Mouse (Mus musculus): Measurements from ENCODE around the gene Sec14l4. TPM values are rescaled to one million over a fixed set of nuclear protein-coding genes. Genes with fewer than 3 reads are reported as not detected.

Gene Sec14l4
- polyA plus RNA-seq, 1 experiment from 2014 or later, result 0.41 TPM

DNA sequence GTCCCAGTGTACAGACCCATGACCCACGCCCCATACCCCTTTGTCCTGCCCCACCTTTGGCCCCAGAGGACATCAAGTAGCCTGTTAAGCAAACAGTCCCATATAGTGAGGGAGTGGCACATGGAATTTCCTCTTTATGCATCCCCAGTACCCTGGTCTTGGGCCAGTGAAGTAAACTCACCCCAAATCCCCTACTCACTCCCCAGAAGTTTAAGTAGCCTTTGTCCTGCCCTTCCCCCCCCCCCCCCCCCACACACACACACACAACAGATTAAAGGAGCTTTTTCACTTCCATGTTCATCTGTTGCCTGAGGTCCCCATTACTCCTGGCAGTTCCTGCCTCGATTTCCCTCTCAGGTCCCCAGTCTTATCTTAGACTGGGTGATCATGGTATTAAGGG lies 7.9 kb upstream of the Sec14l4 start:
- ATAC-seq (ENCODE audit: low FRiP score, low TSS enrichment), result no peak
- Histone ChIP-seq H3K4me2 (replicated peaks; ENCODE audit: low read depth, low read length) (no peak overlapping the region), H3K9me3 (ENCODE audit: low read length) (no peaks in the 10 kb centered on the region), H3K36me3 (ENCODE audit: insufficient read depth, low read length) (no peaks in the 10 kb centered on the region), H3K4me1 (ENCODE audit: insufficient read depth, low read length) (no peaks in the 10 kb centered on the region), H3K27ac (ENCODE audit: low read length) (no peak overlapping the region), H3K4me3 (ENCODE audit: low read length) (no peak overlapping the region), H3K9ac (replicated peaks; ENCODE audit: low read length) (no peak overlapping the region), H3K27me3 (ENCODE audit: insufficient read depth, low read length) (no peaks in the 10 kb centered on the region)
- WGBS, result 82% methylated on average over 2 of the region's 2 CpGs

DNA sequence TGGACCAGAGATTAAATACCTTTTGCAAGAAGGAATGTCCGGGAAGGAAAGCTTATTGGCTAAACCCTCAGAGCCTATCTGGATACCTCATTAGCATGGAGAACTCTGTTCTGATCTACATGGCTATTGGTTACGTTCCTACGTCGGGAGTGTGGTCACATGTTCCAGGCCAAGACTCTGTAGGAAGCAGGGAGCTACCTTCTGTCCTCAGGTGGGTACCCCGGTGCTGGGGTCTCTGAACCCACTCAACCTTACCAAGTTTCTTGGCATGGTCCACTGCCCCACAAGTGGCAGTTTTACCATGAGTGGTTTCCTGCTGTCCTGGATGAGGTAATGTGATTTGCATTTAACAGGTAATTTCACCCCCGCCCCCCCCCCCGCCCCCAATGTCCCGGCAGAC lies 4.2 kb upstream of the Sec14l4 start:
- H3K9ac ChIP-seq (replicated peaks; ENCODE audit: low read length), result no peak overlapping the region
- H3K9me3 ChIP-seq (ENCODE audit: low read length), result no peaks in the 10 kb centered on the region
- no peaks in the 10 kb centered on the region for H3K36me3 ChIP-seq (ENCODE audit: insufficient read depth, low read length)
- no peak overlapping the region for H3K27ac ChIP-seq (ENCODE audit: low read length)
- ATAC-seq (ENCODE audit: low FRiP score, low TSS enrichment), result no peak
- H3K27me3 ChIP-seq (ENCODE audit: insufficient read depth, low read length), result no peaks in the 10 kb centered on the region
- H3K4me2 ChIP-seq (replicated peaks; ENCODE audit: low read depth, low read length), result no peak overlapping the region
- 74% methylated on average over 8 of the region's 8 CpGs for WGBS
- no peak overlapping the region for H3K4me3 ChIP-seq (ENCODE audit: low read length)
- no peaks in the 10 kb centered on the region for H3K4me1 ChIP-seq (ENCODE audit: insufficient read depth, low read length)

DNA sequence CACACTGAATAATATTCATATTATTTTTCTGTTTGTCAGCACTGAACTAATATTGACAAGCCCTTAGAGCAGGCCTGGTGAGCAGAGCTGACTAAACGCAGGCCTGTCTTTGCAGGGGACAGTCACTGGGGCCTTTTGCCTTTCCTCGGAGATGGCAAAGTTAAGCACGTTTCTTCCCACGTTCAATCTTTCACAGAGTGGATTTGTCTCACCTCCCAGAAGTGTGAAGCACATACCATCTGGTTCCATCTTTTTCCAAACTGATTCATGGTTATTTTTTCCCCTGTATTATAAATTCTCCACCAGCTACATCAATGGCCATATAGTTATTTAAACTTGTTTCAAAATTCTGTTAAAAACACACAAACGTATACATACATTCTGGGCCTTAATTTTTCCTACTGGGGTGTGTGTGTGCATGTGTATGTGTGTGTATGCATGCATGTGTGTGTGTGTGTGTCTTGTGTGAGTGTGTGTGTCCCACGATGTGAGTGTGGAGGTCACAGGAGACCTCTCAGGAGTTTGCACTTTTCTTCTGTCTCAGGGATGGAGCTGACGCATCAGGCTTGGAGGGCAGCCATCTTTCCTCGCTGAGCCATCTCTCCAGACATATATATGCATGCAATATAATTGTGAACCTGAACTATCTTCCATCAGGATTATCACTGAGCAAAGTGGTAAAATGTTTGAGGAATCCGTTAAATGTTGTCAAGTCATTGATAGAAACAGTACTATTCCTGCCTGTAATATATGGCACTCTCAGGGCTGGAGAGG lies 3.5 kb upstream of the Sec14l4 start:
- WGBS, result 77% methylated on average over 9 of the region's 9 CpGs
- Histone ChIP-seq H3K27me3 (ENCODE audit: insufficient read depth, low read length) (no peaks in the 10 kb centered on the region), H3K36me3 (ENCODE audit: insufficient read depth, low read length) (no peaks in the 10 kb centered on the region), H3K4me2 (replicated peaks; ENCODE audit: low read depth, low read length) (no peak overlapping the region), H3K4me1 (ENCODE audit: insufficient read depth, low read length) (no peaks in the 10 kb centered on the region), H3K9ac (replicated peaks; ENCODE audit: low read length) (no peak overlapping the region), H3K9me3 (ENCODE audit: low read length) (no peaks in the 10 kb centered on the region), H3K4me3 (ENCODE audit: low read length) (no peak overlapping the region), H3K27ac (ENCODE audit: low read length) (no peak overlapping the region)
- ATAC-seq (ENCODE audit: low FRiP score, low TSS enrichment), result no peak

DNA sequence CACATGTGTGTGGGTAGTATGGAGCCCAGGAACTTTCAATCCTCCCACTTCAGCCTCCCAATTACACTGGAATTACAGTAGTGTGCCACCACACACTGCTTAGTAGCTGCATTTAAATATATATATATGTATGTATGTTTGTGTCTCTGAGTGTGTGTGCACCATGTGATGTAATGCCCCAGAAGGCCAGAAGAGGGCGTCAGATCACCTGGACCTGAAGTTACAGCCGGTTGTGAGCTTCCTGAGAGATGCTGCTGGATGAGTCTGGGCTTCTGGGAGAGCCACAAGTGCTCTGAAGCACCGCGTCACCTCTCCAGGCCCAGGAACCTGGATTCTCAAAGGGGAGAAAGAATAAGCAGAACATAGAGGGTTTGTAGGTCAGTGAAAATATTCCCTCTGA lies 1.9 kb upstream of the Sec14l4 start:
- H3K27me3 ChIP-seq (ENCODE audit: insufficient read depth, low read length), result no peaks in the 10 kb centered on the region
- H3K36me3 ChIP-seq (ENCODE audit: insufficient read depth, low read length), result no peaks in the 10 kb centered on the region
- ATAC-seq (ENCODE audit: low FRiP score, low TSS enrichment), result no peak
- 73% methylated on average over 4 of the region's 4 CpGs for WGBS
- no peak overlapping the region for H3K9ac ChIP-seq (replicated peaks; ENCODE audit: low read length)
- H3K9me3 ChIP-seq (ENCODE audit: low read length), result no peaks in the 10 kb centered on the region
- no peak overlapping the region for H3K4me2 ChIP-seq (replicated peaks; ENCODE audit: low read depth, low read length)
- H3K27ac ChIP-seq (ENCODE audit: low read length), result no peak overlapping the region
- no peak overlapping the region for H3K4me3 ChIP-seq (ENCODE audit: low read length)
- H3K4me1 ChIP-seq (ENCODE audit: insufficient read depth, low read length), result no peaks in the 10 kb centered on the region

DNA sequence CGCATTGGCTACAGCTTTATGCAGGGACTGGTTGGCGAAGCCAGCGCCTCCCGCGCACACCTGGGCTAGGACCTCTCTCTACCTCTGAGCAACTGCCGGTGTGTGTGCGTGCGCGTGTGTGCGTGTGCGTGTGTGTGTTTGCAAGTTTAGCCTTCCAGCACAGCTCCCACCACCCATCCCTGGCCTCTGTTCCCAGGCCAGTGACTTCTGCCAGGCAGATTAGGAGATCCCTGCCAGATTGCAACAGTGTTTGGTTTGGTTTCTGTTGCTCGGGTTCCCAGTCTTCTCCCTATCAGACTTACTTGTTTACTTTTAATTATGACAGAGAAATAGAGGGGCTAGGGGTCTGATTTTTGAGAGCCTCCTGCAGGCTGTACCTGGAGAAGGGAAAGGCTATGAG lies 699 bp downstream of the Sec14l4 start:
- Histone ChIP-seq H3K36me3 (ENCODE audit: insufficient read depth, low read length) (no peaks in the 10 kb centered on the region), H3K4me1 (ENCODE audit: insufficient read depth, low read length) (no peaks in the 10 kb centered on the region), H3K27ac (ENCODE audit: low read length) (no peak overlapping the region), H3K4me3 (ENCODE audit: low read length) (no peak overlapping the region), H3K9me3 (ENCODE audit: low read length) (no peaks in the 10 kb centered on the region), H3K9ac (replicated peaks; ENCODE audit: low read length) (no peak overlapping the region), H3K27me3 (ENCODE audit: insufficient read depth, low read length) (no peaks in the 10 kb centered on the region), H3K4me2 (replicated peaks; ENCODE audit: low read depth, low read length) (no peak overlapping the region)
- no peak for ATAC-seq (ENCODE audit: low FRiP score, low TSS enrichment)
- 39% methylated on average over 11 of the region's 12 CpGs for WGBS

DNA sequence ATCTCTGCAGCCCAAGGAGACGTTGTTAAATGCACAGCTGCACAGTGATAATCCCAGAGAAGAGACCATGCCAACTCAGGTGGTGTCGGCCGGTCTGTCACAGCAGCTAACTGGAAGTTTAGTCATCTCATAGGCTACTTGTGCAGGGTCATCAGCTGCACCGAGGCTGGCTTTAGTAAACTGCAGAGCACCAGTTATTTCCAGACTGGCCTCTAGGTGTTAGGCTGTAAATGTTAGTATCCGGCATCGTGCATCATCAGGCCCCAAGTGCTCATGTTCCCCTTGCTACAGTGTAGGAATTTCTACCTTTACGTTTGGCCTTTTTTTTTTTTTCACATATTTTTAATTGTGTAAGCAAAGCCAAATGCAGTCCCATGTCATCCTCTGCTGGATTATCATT lies 2.2 kb downstream of the Sec14l4 start:
- Histone ChIP-seq H3K4me2 (replicated peaks; ENCODE audit: low read depth, low read length) (no peak overlapping the region), H3K27me3 (ENCODE audit: insufficient read depth, low read length) (no peaks in the 10 kb centered on the region), H3K36me3 (ENCODE audit: insufficient read depth, low read length) (no peaks in the 10 kb centered on the region), H3K4me1 (ENCODE audit: insufficient read depth, low read length) (no peaks in the 10 kb centered on the region), H3K27ac (ENCODE audit: low read length) (no peak overlapping the region), H3K9me3 (ENCODE audit: low read length) (no peaks in the 10 kb centered on the region), H3K4me3 (ENCODE audit: low read length) (no peak overlapping the region), H3K9ac (replicated peaks; ENCODE audit: low read length) (no peak overlapping the region)
- ATAC-seq (ENCODE audit: low FRiP score, low TSS enrichment), result no peak
- WGBS, result 57% methylated on average over 7 of the region's 7 CpGs

DNA sequence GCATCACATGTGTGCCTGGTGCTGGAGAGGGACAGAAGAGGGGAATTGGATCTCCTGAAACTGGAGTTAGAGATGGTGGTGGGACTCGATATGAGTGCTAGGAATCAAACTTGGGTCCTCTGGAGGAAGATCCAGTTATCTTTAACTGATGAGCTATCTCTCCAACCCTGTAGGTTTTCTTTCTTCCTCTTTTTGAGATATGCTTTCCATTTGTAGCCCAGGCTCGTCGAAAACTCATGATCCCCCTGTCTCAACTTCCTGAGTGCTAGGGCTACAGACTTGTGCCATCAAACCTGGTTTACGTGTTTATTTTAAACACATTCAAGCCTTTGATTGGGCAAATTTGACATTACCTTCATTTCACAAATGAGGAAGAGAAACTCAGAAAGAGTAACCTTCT lies 2.9 kb downstream of the Sec14l4 start:
- no peak overlapping the region for H3K4me3 ChIP-seq (ENCODE audit: low read length)
- H3K9me3 ChIP-seq (ENCODE audit: low read length), result no peaks in the 10 kb centered on the region
- no peak overlapping the region for H3K27ac ChIP-seq (ENCODE audit: low read length)
- no peak for ATAC-seq (ENCODE audit: low FRiP score, low TSS enrichment)
- H3K4me1 ChIP-seq (ENCODE audit: insufficient read depth, low read length), result no peaks in the 10 kb centered on the region
- no peaks in the 10 kb centered on the region for H3K36me3 ChIP-seq (ENCODE audit: insufficient read depth, low read length)
- no peak overlapping the region for H3K4me2 ChIP-seq (replicated peaks; ENCODE audit: low read depth, low read length)
- H3K9ac ChIP-seq (replicated peaks; ENCODE audit: low read length), result no peak overlapping the region
- WGBS, result 83% methylated on average over 4 of the region's 4 CpGs
- H3K27me3 ChIP-seq (ENCODE audit: insufficient read depth, low read length), result no peaks in the 10 kb centered on the region

DNA sequence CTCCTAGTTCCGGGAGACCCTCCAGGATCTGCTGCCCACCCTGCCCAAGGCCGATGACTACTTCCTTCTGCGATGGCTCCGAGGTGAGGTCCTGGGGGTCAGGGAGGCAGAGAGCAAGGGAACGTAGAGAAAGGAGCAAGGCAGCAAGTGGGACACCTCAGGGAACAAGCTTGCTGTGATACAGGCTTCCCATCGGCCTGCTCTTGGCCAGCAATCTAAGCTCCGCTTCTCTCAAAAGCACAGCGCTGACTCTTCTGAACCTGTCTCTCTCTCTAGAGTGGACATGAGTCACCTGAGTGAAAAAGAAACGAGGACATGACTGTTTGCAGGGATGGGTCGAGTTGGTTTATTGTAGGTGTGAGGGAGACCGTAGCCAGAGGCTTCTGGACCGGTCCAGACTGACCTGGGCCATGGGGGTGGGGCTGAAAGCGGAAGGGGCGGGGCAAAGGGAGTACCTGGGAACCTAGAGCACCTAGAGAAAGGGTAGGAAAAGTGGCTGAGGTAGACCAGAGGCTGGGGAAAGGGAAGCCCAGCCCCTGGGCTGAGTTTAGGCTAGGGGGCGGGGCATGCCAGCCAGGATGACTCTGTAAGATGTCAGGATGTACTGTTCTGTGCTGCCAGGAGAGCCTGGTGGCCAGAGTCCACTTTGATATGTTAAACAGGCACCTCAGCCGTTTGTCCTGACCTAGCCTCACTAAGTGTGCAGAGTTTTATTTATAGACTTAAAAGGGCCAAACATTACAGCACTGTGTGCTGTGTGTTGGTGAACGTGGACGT lies 4.0 kb downstream of the Sec14l4 start:
- no peaks in the 10 kb centered on the region for H3K4me1 ChIP-seq (ENCODE audit: insufficient read depth, low read length)
- WGBS, result 61% methylated on average over 18 of the region's 18 CpGs
- H3K27ac ChIP-seq (ENCODE audit: low read length), result no peak overlapping the region
- no peak overlapping the region for H3K4me2 ChIP-seq (replicated peaks; ENCODE audit: low read depth, low read length)
- H3K36me3 ChIP-seq (ENCODE audit: insufficient read depth, low read length), result no peaks in the 10 kb centered on the region
- ATAC-seq (ENCODE audit: low FRiP score, low TSS enrichment), result 0 out of 2 replicates have a peak, but pooled peaks have one; percentile 35
- H3K4me3 ChIP-seq (ENCODE audit: low read length), result no peak overlapping the region
- no peak overlapping the region for H3K9ac ChIP-seq (replicated peaks; ENCODE audit: low read length)
- H3K9me3 ChIP-seq (ENCODE audit: low read length), result no peaks in the 10 kb centered on the region
- no peaks in the 10 kb centered on the region for H3K27me3 ChIP-seq (ENCODE audit: insufficient read depth, low read length)

DNA sequence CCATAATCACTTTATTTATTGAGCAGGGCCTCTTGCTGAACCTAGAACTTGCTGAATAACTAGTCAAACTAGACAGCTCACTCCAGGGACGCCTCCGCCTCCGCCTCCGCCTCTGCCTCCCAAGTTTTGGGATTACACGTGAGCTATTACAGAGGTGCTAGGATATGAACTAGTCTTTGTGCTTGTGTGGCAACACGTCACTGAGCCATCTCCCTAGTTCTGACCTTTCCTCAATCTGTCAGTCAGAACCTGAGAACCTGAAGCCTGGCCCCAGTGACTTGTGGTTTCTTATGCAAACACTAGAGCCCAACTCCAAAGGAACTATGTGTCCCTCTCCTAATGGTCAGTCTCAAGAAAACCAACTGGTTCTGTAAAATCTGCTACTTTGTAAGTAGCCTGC lies 4.7 kb downstream of the Sec14l4 start:
- WGBS, result 81% methylated on average over 6 of the region's 6 CpGs

More for the DNA sequence above, 4.7 kb downstream of the Sec14l4 start:
- no peaks in the 10 kb centered on the region for H3K36me3 ChIP-seq (ENCODE audit: insufficient read depth, low read length)
- no peak overlapping the region for H3K9ac ChIP-seq (replicated peaks; ENCODE audit: low read length)
- ATAC-seq (ENCODE audit: low FRiP score, low TSS enrichment), result no peak
- H3K4me2 ChIP-seq (replicated peaks; ENCODE audit: low read depth, low read length), result no peak overlapping the region
- no peak overlapping the region for H3K27ac ChIP-seq (ENCODE audit: low read length)
- no peaks in the 10 kb centered on the region for H3K27me3 ChIP-seq (ENCODE audit: insufficient read depth, low read length)
- H3K4me3 ChIP-seq (ENCODE audit: low read length), result no peak overlapping the region
- no peaks in the 10 kb centered on the region for H3K9me3 ChIP-seq (ENCODE audit: low read length)
- H3K4me1 ChIP-seq (ENCODE audit: insufficient read depth, low read length), result no peaks in the 10 kb centered on the region

Data from kidney, embryonic 16.5 days (tissue).